Mouse (Mus musculus) heart, embryonic 12.5 days (tissue): ENCODE results near the gene Trim71. TPM values are rescaled to one million over a fixed set of nuclear protein-coding genes. Genes with fewer than 3 reads are reported as not detected.

Experiments
- ATAC-seq: fragments of 200-750 bp; cut with Nextera tagmentation; 2 replicates; pipeline ENCODE4 v1.8.0; 2017; ENCODE audit warnings: moderate TSS enrichment, moderate library complexity; ENCODE audit not compliant: insufficient number of reproducible peaks, low FRiP score
- H3K27ac ChIP-seq: fragments of 300-500 bp; sonication (generic); 2 replicates; pipeline ENCODE4 v1.5.1; 2016; ENCODE audit warnings: mild to moderate bottlenecking, moderate library complexity; ENCODE audit not compliant: poor library complexity, severe bottlenecking
- H3K27me3 ChIP-seq: fragments of 300-500 bp; sonication (generic); replicated peaks from 2 replicates; pipeline ENCODE4 v1.6.1; 2016; ENCODE audit warnings: mild to moderate bottlenecking, moderate library complexity
- H3K36me3 ChIP-seq: fragments of 300-500 bp; sonication (generic); 2 replicates; pipeline ENCODE4 v1.6.1; 2016; ENCODE audit warnings: mild to moderate bottlenecking, moderate library complexity
- H3K4me1 ChIP-seq: fragments of 300-500 bp; sonication (generic); replicated peaks from 2 replicates; pipeline ENCODE4 v1.6.1; 2016; ENCODE audit warnings: mild to moderate bottlenecking
- H3K4me2 ChIP-seq: fragments of 300-500 bp; sonication (generic); 2 replicates; pipeline ENCODE4 v1.6.1; 2016; ENCODE audit warnings: mild to moderate bottlenecking, moderate library complexity
- H3K4me3 ChIP-seq: fragments of 300-500 bp; sonication (generic); 2 replicates; pipeline ENCODE4 v1.5.1; 2016; ENCODE audit warnings: mild to moderate bottlenecking
- H3K9ac ChIP-seq: fragments of 300-500 bp; sonication (generic); 2 replicates; pipeline ENCODE4 v1.6.1; 2016; ENCODE audit warnings: mild to moderate bottlenecking, moderate library complexity
- H3K9me3 ChIP-seq: fragments of 300-500 bp; sonication (generic); replicated peaks from 2 replicates; pipeline ENCODE4 v1.6.1; 2016; ENCODE audit warnings: mild to moderate bottlenecking, moderate library complexity
- WGBS: fragments of 180-500 bp; shearing (Covaris S2); methylation state at CpG from one replicate; pipeline ENCODE4 v1.1.7; 2016; 5-methylcytosine and 5-hydroxymethylcytosine counted together
- polyA plus RNA-seq: library from polyadenylated mRNA; unstranded; fragments of >200 nt; fragmentation: Nextera tagmentation; extraction: Ambion mirVana; gene quantifications from 2 replicates; pipeline ENCODE4 v1.2.1, GENCODE M21; 2016

Gene Trim71
- polyA plus RNA-seq, 1 experiment from 2014 or later, result 0.63 TPM

GRCm38 (mm10) chr9:114538996-114539563 is 25.1 kb downstream of the Trim71 start:
- Histone ChIP-seq H3K4me1 (peaks cover 40% of the 10 kb centered on the region), H3K36me3 (no peaks in the 10 kb centered on the region), H3K9ac (no peak overlapping the region), H3K27ac (no peak overlapping the region), H3K9me3 (no peaks in the 10 kb centered on the region), H3K4me2 (no peak overlapping the region), H3K27me3 (no peaks in the 10 kb centered on the region), H3K4me3 (no peak overlapping the region)
- WGBS, result 78% methylated on average over 7 of the region's 7 CpGs
- no peak for ATAC-seq

GRCm38 (mm10) chr9:114536628-114537027 is 27.5 kb downstream of the Trim71 start:
- Histone ChIP-seq H3K4me2 (peak overlapping the region; percentile 35), H3K36me3 (no peaks in the 10 kb centered on the region), H3K9ac (no peak overlapping the region), H3K9me3 (no peaks in the 10 kb centered on the region), H3K27ac (peak overlapping the region; percentile 77), H3K4me3 (no peak overlapping the region), H3K27me3 (no peaks in the 10 kb centered on the region), H3K4me1 (peaks cover 35% of the 10 kb centered on the region)
- ATAC-seq, result peak; percentile 41; the same call in 1 of the 2 replicates
- 30% methylated on average over 2 of the region's 2 CpGs for WGBS

GRCm38 (mm10) chr9:114534747-114535517 is 29.2 kb downstream of the Trim71 start:
- no peak overlapping the region for H3K9ac ChIP-seq
- H3K27me3 ChIP-seq, result no peaks in the 10 kb centered on the region
- peaks cover 24% of the 10 kb centered on the region for H3K4me1 ChIP-seq
- no peak overlapping the region for H3K4me3 ChIP-seq
- H3K4me2 ChIP-seq, result no peak overlapping the region
- 68% methylated on average over 9 of the region's 9 CpGs for WGBS
- no peak for ATAC-seq
- no peaks in the 10 kb centered on the region for H3K36me3 ChIP-seq
- no peaks in the 10 kb centered on the region for H3K9me3 ChIP-seq
- no peak overlapping the region for H3K27ac ChIP-seq

- Histone ChIP-seq H3K9me3 (no peaks in the 10 kb centered on the region), H3K36me3 (no peaks in the 10 kb centered on the region), H3K4me2 (no peak overlapping the region), H3K27ac (no peak overlapping the region), H3K4me1 (peaks cover 24% of the 10 kb centered on the region), H3K4me3 (no peak overlapping the region), H3K9ac (no peak overlapping the region), H3K27me3 (no peaks in the 10 kb centered on the region)
- ATAC-seq, result peak; percentile 68; the same call in 1 of the 2 replicates
- 51% methylated on average over 4 of the region's 4 CpGs for WGBS
Measured at GRCm38 (mm10) chr9:114533848-114534247, 30.3 kb downstream of the Trim71 start.

GRCm38 (mm10) chr9:114531276-114531675 is 32.9 kb downstream of the Trim71 start:
- H3K27ac ChIP-seq, result no peak overlapping the region

GRCm38 (mm10) chr9:114528680-114529048 is 35.5 kb downstream of the Trim71 start:
- WGBS, result 53% methylated on average over 9 of the region's 9 CpGs
- H3K4me3 ChIP-seq, result no peak overlapping the region
- no peak overlapping the region for H3K9ac ChIP-seq
- peak overlapping the region; percentile 67 for H3K27ac ChIP-seq
- no peaks in the 10 kb centered on the region for H3K9me3 ChIP-seq
- H3K4me1 ChIP-seq, result peaks cover 30% of the 10 kb centered on the region
- no peaks in the 10 kb centered on the region for H3K27me3 ChIP-seq
- ATAC-seq, result no peak
- H3K4me2 ChIP-seq, result peak overlapping the region; percentile 54; the same call in 1 of the 2 replicates
- no peaks in the 10 kb centered on the region for H3K36me3 ChIP-seq

More at GRCm38 (mm10) chr9:114531276-114531675, 32.9 kb downstream of the Trim71 start:
- Histone ChIP-seq H3K27me3 (no peaks in the 10 kb centered on the region), H3K9ac (no peak overlapping the region), H3K4me1 (peaks cover 27% of the 10 kb centered on the region), H3K9me3 (no peaks in the 10 kb centered on the region), H3K4me3 (no peak overlapping the region), H3K4me2 (no peak overlapping the region), H3K36me3 (no peaks in the 10 kb centered on the region)
- no peak for ATAC-seq
- WGBS, result 64% methylated on average over 11 of the region's 11 CpGs

GRCm38 (mm10) chr9:114527992-114528679 is 36.0 kb downstream of the Trim71 start:
- Histone ChIP-seq H3K27me3 (no peaks in the 10 kb centered on the region), H3K27ac (peak overlapping the region; percentile 67), H3K9me3 (no peaks in the 10 kb centered on the region), H3K4me3 (peak overlapping the region; percentile 4; the same call in 1 of the 2 replicates), H3K36me3 (no peaks in the 10 kb centered on the region), H3K9ac (no peak overlapping the region; the same call in 1 of the 2 replicates), H3K4me1 (peaks cover 28% of the 10 kb centered on the region), H3K4me2 (peak overlapping the region; percentile 54)
- ATAC-seq, result peak; percentile 48
- WGBS, result 13% methylated on average over 17 of the region's 17 CpGs

- WGBS, result 2% methylated on average over 16 of the region's 16 CpGs
- no peaks in the 10 kb centered on the region for H3K9me3 ChIP-seq
- H3K9ac ChIP-seq, result no peak overlapping the region
- H3K4me1 ChIP-seq, result peaks cover 28% of the 10 kb centered on the region
- H3K36me3 ChIP-seq, result no peaks in the 10 kb centered on the region
- H3K27ac ChIP-seq, result peak overlapping the region; percentile 35
- peak overlapping the region; percentile 58 for H3K4me2 ChIP-seq
- no peaks in the 10 kb centered on the region for H3K27me3 ChIP-seq
- H3K4me3 ChIP-seq, result peak overlapping the region; percentile 19
- ATAC-seq, result peak; percentile 53; the same call in 1 of the 2 replicates
Measured at GRCm38 (mm10) chr9:114527085-114527484, 37.1 kb downstream of the Trim71 start.

- no peak for ATAC-seq
- H3K27ac ChIP-seq, result peak overlapping the region; percentile 35
- no peaks in the 10 kb centered on the region for H3K36me3 ChIP-seq
- no peak overlapping the region for H3K9ac ChIP-seq
- peak overlapping the region; percentile 19 for H3K4me3 ChIP-seq
- H3K27me3 ChIP-seq, result no peaks in the 10 kb centered on the region
- 9% methylated on average over 8 of the region's 8 CpGs for whole genome bisulfite sequencing
- H3K9me3 ChIP-seq, result no peaks in the 10 kb centered on the region
- peaks cover 28% of the 10 kb centered on the region for H3K4me1 ChIP-seq
- H3K4me2 ChIP-seq, result peak overlapping the region; percentile 58
Measured at GRCm38 (mm10) chr9:114526581-114526980, 37.6 kb downstream of the Trim71 start.

- peaks cover 28% of the 10 kb centered on the region for H3K4me1 ChIP-seq
- no peaks in the 10 kb centered on the region for H3K9me3 ChIP-seq
- peak overlapping the region; percentile 58 for H3K4me2 ChIP-seq
- WGBS, result 9% methylated on average over 8 of the region's 8 CpGs
- ATAC-seq, result no peak
- H3K36me3 ChIP-seq, result no peaks in the 10 kb centered on the region
- no peak overlapping the region for H3K4me3 ChIP-seq
- H3K27ac ChIP-seq, result no peak overlapping the region
- no peaks in the 10 kb centered on the region for H3K27me3 ChIP-seq
- H3K9ac ChIP-seq, result no peak overlapping the region
Measured at GRCm38 (mm10) chr9:114525891-114526290, 38.3 kb downstream of the Trim71 start.

- Histone ChIP-seq H3K27ac (no peak overlapping the region), H3K9me3 (no peaks in the 10 kb centered on the region), H3K36me3 (no peaks in the 10 kb centered on the region), H3K4me2 (no peak overlapping the region), H3K9ac (no peak overlapping the region), H3K27me3 (no peaks in the 10 kb centered on the region), H3K4me1 (peaks cover 28% of the 10 kb centered on the region), H3K4me3 (no peak overlapping the region)
- no peak for ATAC-seq
- 77% methylated on average over 14 of the region's 15 CpGs for WGBS
Measured at GRCm38 (mm10) chr9:114525073-114525633, 39.0 kb downstream of the Trim71 start.
